Mouse (Mus musculus): ENCODE measurements around the gene Trpm1. TPM values are rescaled to one million over a fixed set of nuclear protein-coding genes. Genes with fewer than 3 reads are reported as not detected.
"Not testable (repeated sequence)": the region's sequence is repeated elsewhere in the genome, so short reads cannot be mapped to it uniquely, and the experiment has no call there.

Trpm1 gene
- 0.63 and 2.0 TPM in 2 replicates for polyA plus RNA-seq (2016; fragmentation: Nextera tagmentation; extraction: Ambion mirVana)

DNA sequence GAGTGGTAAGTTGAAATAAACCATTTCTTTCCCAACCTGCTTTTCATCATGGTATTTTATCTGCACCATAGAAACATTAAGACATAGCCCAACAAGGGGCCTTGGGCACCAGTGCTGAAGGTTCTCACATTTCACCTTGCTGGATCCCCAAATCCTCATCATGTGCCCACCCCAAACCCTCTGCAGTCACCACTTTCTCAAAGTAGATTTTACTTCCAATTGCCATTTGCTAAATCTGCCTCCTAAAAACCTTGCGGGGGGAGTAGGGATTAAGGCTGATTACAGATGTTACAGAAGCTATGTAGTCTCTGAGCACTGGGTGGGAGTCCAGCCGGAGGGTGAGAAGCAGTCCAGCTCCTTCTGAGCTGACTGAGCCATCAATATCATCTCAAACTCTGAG is at the start of gene Trpm1:
Gene Trpm1 (plus strand): TSS at position 301 of the 400 bp plus-strand sequence.
- Histone ChIP-seq H3K9ac (no peak within 1 kb of the TSS), H3K27ac (no peak within 1 kb of the TSS), H3K4me1 (no peaks in the 10 kb centered on the region), H3K4me3 (replicated peaks) (no peak within 1 kb of the TSS), H3K4me2 (no peak within 1 kb of the TSS), H3K27me3 (no peaks in the 10 kb centered on the region), H3K36me3 (replicated peaks) (no peaks in the 10 kb centered on the region), H3K9me3 (no peaks in the 10 kb centered on the region)
- no peak for ATAC-seq (ENCODE audit: low FRiP score)
- WGBS = 87% methylated on average over 2 of the region's 2 CpGs

- 89% methylated on average over 9 of the region's 9 CpGs for WGBS
- no peaks in the 10 kb centered on the region for H3K9me3 ChIP-seq
- H3K4me1 ChIP-seq = no peaks in the 10 kb centered on the region
- H3K36me3 ChIP-seq (replicated peaks) = no peaks in the 10 kb centered on the region
- no peak overlapping the region for H3K4me2 ChIP-seq
- no peak for ATAC-seq (ENCODE audit: low FRiP score)
- H3K27ac ChIP-seq = no peak overlapping the region
- no peak overlapping the region for H3K4me3 ChIP-seq (replicated peaks)
- H3K27me3 ChIP-seq = no peaks in the 10 kb centered on the region
- H3K9ac ChIP-seq = no peak overlapping the region
Observed at GRCm38 (mm10) chr7:64122131-64122715, 31.4 kb upstream of the Trpm1 start.

- no peak for ATAC-seq (ENCODE audit: low FRiP score)
Observed at GRCm38 (mm10) chr7:64123721-64124120, 29.9 kb upstream of the Trpm1 start.

DNA sequence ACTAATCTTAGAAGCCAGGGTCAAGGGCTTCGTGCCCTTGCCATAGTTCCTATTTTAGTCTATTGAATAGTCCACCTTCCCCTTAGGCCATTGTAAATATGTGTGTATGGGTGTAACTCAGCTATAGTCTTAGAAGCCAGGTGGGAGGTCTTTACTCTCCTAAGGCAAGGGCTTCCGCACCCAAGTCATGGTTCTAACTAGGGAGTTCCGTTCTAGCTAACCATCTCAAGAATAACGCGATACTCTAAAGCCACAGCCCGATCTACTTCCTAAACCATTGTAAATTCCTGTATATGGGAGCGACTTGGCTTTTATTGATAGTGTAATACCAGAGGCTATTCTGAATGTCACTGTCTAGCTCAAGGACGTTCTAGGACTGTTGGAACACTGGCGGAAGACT is 27.6 kb upstream of the Trpm1 start:
- not testable (repeated sequence) for H3K4me3 ChIP-seq (replicated peaks); H3K9ac ChIP-seq; H3K27ac ChIP-seq; H3K4me1 ChIP-seq; H3K4me2 ChIP-seq; H3K9me3 ChIP-seq; H3K27me3 ChIP-seq; ATAC-seq (ENCODE audit: low FRiP score); H3K36me3 ChIP-seq (replicated peaks)
- WGBS = 93% methylated on average over 9 of the region's 9 CpGs

More at GRCm38 (mm10) chr7:64123721-64124120, 29.9 kb upstream of the Trpm1 start:
- WGBS = 90% methylated on average over 4 of the region's 4 CpGs
- Histone ChIP-seq H3K9ac (no peak overlapping the region), H3K4me3 (replicated peaks) (no peak overlapping the region), H3K27me3 (no peaks in the 10 kb centered on the region), H3K27ac (no peak overlapping the region), H3K4me2 (no peak overlapping the region), H3K36me3 (replicated peaks) (no peaks in the 10 kb centered on the region), H3K4me1 (no peaks in the 10 kb centered on the region), H3K9me3 (no peaks in the 10 kb centered on the region)

- no peaks in the 10 kb centered on the region for H3K36me3 ChIP-seq (replicated peaks)
- no peak overlapping the region for H3K4me3 ChIP-seq (replicated peaks)
- H3K9me3 ChIP-seq = no peaks in the 10 kb centered on the region
- H3K27me3 ChIP-seq = no peaks in the 10 kb centered on the region
- no peaks in the 10 kb centered on the region for H3K4me1 ChIP-seq
- H3K27ac ChIP-seq = no peak overlapping the region
- 93% methylated on average over 2 of the region's 2 CpGs for WGBS
- no peak overlapping the region for H3K9ac ChIP-seq
- no peak overlapping the region for H3K4me2 ChIP-seq
- ATAC-seq (ENCODE audit: low FRiP score) = no peak
Observed at GRCm38 (mm10) chr7:64139866-64140265, 13.8 kb upstream of the Trpm1 start.

GRCm38 (mm10) chr7:64141301-64142032 is 12.2 kb upstream of the Trpm1 start:
- H3K4me1 ChIP-seq = no peaks in the 10 kb centered on the region
- no peak overlapping the region for H3K4me3 ChIP-seq (replicated peaks)
- 91% methylated on average over 19 of the region's 19 CpGs for WGBS
- H3K9ac ChIP-seq = no peak overlapping the region
- no peaks in the 10 kb centered on the region for H3K27me3 ChIP-seq
- H3K36me3 ChIP-seq (replicated peaks) = no peaks in the 10 kb centered on the region
- H3K9me3 ChIP-seq = no peaks in the 10 kb centered on the region
- H3K27ac ChIP-seq = no peak overlapping the region
- no peak for ATAC-seq (ENCODE audit: low FRiP score)
- no peak overlapping the region for H3K4me2 ChIP-seq

- H3K27ac ChIP-seq = no peak overlapping the region
Observed at GRCm38 (mm10) chr7:64149337-64149736, 4.3 kb upstream of the Trpm1 start.

GRCm38 (mm10) chr7:64149747-64150146 is 3.9 kb upstream of the Trpm1 start:
- H3K9me3 ChIP-seq = no peaks in the 10 kb centered on the region
- no peak for ATAC-seq (ENCODE audit: low FRiP score)
- WGBS = 43% methylated on average over 2 of the region's 2 CpGs

More at GRCm38 (mm10) chr7:64149337-64149736, 4.3 kb upstream of the Trpm1 start:
- ATAC-seq (ENCODE audit: low FRiP score) = no peak
- Histone ChIP-seq H3K9me3 (no peaks in the 10 kb centered on the region), H3K4me3 (replicated peaks) (no peak overlapping the region), H3K36me3 (replicated peaks) (no peaks in the 10 kb centered on the region), H3K4me1 (no peaks in the 10 kb centered on the region), H3K27me3 (no peaks in the 10 kb centered on the region), H3K9ac (no peak overlapping the region), H3K4me2 (no peak overlapping the region)
- WGBS = 65% methylated on average over 2 of the region's 2 CpGs

DNA sequence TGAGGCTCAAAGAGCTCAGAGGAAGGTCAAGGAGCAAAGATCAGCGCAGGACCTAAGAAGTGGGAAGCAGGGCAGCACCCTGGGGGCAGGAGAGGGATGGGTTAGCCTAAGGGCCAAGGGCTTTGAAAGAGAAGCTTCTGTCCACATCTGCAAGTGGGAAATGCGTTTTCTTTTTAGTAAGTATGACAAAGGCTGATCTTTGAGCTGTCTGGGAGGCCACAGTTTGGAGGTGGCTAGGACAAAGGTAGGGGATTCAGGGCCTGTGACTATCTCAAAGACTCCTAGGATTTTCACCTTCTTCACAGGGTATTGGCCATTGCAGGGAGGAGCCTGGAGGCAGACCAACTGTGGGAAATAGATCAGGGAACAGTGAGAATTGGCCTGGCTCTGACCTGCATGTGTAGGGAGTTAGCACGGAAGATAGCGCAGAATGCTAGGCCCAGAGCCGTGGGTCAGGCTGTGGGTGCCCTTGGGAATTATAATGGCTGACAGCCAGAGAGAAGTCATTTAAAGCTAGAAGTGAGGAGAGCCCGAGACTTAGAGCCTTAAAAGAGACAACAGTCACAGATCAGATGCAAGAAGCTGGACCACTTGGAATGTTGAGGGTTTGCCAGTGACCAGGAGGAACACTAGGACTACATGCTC is 3.1 kb upstream of the Trpm1 start:
- Histone ChIP-seq H3K27me3 (no peaks in the 10 kb centered on the region), H3K4me2 (no peak overlapping the region), H3K4me3 (replicated peaks) (no peak overlapping the region), H3K9ac (no peak overlapping the region), H3K36me3 (replicated peaks) (no peaks in the 10 kb centered on the region), H3K27ac (no peak overlapping the region), H3K9me3 (no peaks in the 10 kb centered on the region), H3K4me1 (no peaks in the 10 kb centered on the region)
- no peak for ATAC-seq (ENCODE audit: low FRiP score)
- 73% methylated on average over 6 of the region's 6 CpGs for WGBS

More at GRCm38 (mm10) chr7:64149747-64150146, 3.9 kb upstream of the Trpm1 start:
- no peak overlapping the region for H3K4me2 ChIP-seq
- no peaks in the 10 kb centered on the region for H3K27me3 ChIP-seq
- H3K36me3 ChIP-seq (replicated peaks) = no peaks in the 10 kb centered on the region
- no peak overlapping the region for H3K27ac ChIP-seq
- no peak overlapping the region for H3K9ac ChIP-seq
- no peaks in the 10 kb centered on the region for H3K4me1 ChIP-seq
- no peak overlapping the region for H3K4me3 ChIP-seq (replicated peaks)

- Histone ChIP-seq H3K4me2 (peak overlapping the region; percentile 32), H3K36me3 (replicated peaks) (no peaks in the 10 kb centered on the region), H3K27ac (no peak overlapping the region), H3K4me3 (replicated peaks) (no peak overlapping the region), H3K9ac (no peak overlapping the region), H3K27me3 (no peaks in the 10 kb centered on the region), H3K4me1 (peaks cover 11% of the 10 kb centered on the region), H3K9me3 (no peaks in the 10 kb centered on the region)
- WGBS = 70% methylated on average over 4 of the region's 4 CpGs
- no peak for ATAC-seq (ENCODE audit: low FRiP score)
Observed at GRCm38 (mm10) chr7:64155226-64155625, 1.6 kb downstream of the Trpm1 start.

GRCm38 (mm10) chr7:64155687-64156086 is 2.1 kb downstream of the Trpm1 start:
- Histone ChIP-seq H3K9ac (no peak overlapping the region), H3K4me1 (peaks cover 11% of the 10 kb centered on the region), H3K27ac (no peak overlapping the region), H3K4me3 (replicated peaks) (no peak overlapping the region), H3K36me3 (replicated peaks) (no peaks in the 10 kb centered on the region), H3K9me3 (no peaks in the 10 kb centered on the region), H3K27me3 (no peaks in the 10 kb centered on the region), H3K4me2 (peak overlapping the region; percentile 32)
- peak; percentile 74 for ATAC-seq (ENCODE audit: low FRiP score)
- WGBS = 18% methylated on average over 10 of the region's 10 CpGs

DNA sequence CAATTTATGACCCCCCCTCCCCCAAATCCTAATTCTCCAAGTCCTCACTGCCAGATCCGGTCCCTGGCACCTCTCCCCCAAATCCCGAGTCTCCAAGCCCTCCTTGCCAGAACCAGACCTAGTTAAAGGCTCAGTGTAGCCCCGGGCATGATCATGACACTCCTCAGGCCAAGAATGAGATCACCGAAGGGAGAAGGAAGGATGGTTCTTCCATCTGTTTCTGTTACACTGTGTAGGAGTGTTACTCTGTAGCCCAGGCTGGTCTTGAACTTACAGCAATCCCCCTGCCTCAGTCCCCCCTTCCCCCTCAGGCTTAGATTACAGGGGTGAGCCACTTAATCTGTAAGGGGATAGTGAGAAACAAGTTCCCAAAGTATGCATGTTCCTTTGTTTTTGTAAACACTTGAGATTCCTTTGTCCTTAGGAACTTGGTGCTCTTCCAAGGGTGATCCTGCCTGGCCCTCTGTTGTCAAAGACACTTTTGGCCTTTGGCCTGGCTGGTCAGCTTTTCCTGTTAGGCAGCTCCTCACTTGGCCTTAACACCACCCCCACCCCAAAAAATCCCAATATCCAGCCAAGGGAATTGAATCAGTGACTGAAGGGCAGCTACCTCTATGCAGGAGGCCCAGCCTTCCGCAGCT is 2.8 kb downstream of the Trpm1 start:
- no peaks in the 10 kb centered on the region for H3K9me3 ChIP-seq
- peaks cover 11% of the 10 kb centered on the region for H3K4me1 ChIP-seq
- H3K27ac ChIP-seq = no peak overlapping the region
- no peak for ATAC-seq (ENCODE audit: low FRiP score)
- no peak overlapping the region for H3K9ac ChIP-seq
- no peak overlapping the region for H3K4me3 ChIP-seq (replicated peaks)
- H3K4me2 ChIP-seq = no peak overlapping the region
- no peaks in the 10 kb centered on the region for H3K27me3 ChIP-seq
- 79% methylated on average over 5 of the region's 5 CpGs for WGBS
- H3K36me3 ChIP-seq (replicated peaks) = no peaks in the 10 kb centered on the region
